7 mouse cellular contexts compared by ENCODE assay signal in the genomic region with DNA sequence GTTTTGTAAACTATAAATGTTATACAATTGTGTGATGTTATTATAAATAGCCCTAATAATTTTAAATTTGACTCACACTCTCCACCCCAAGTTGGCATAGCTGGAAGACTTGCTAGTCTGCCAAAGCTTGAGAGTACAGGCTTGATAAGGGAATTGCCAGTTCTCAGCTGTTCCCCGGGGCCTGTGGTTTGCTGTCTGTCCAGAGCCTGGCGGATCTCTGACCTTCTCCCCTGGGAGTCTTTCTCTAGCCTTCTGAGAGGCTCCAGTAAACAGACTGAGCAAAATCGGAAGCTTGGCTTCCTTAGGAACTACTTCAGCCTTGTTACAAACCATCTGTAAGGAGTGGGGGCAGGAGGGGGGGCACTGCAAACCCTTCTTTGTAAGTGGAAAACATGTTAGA. TPM values are rescaled to one million over a fixed set of nuclear protein-coding genes. Genes with fewer than 3 reads are reported as not detected.
DNase-seq lines count a peak whose midpoint lies in the region; ATAC-seq and TF ChIP-seq lines count a peak whose summit lies in the region.

No protein-coding gene starts in this region.

- ATAC-seq in midbrain, postnatal 0 days (ENCODE audit: low FRiP score) = no peak

- no peaks in the 10 kb centered on the region for H3K36me3 ChIP-seq in midbrain, postnatal 0 days (ENCODE audit: insufficient read depth, low read length)
- H3K36me3 ChIP-seq in midbrain, embryonic 10.5 days = no peaks in the 10 kb centered on the region

- no peaks in the 10 kb centered on the region for H3K4me1 ChIP-seq in midbrain, postnatal 0 days (ENCODE audit: insufficient read depth, low read length)
- 0 out of 2 replicates have a peak, but pooled peaks cover 3% of the 10 kb centered on the region for H3K4me1 ChIP-seq in midbrain, embryonic 10.5 days
- H3K4me1 ChIP-seq in olfactory bulb, adult 2 months (ENCODE audit: control insufficient read depth, insufficient read depth, low read length) = no peaks in the 10 kb centered on the region

- H3K27me3 ChIP-seq in midbrain, postnatal 0 days (ENCODE audit: insufficient read depth, low read length) = no peaks in the 10 kb centered on the region
- H3K27me3 ChIP-seq in midbrain, embryonic 10.5 days (ENCODE audit: low read depth, poor library complexity, severe bottlenecking) = no peaks in the 10 kb centered on the region

- no peak overlapping the region for H3K4me2 ChIP-seq in midbrain, postnatal 0 days (ENCODE audit: low read depth, low read length, poor library complexity, severe bottlenecking)

- intact Hi-C loops in gastrocnemius, postnatal 14 days (cut with DNase I; ENCODE audit: low total_unique reads) = no loop called here

- TF ChIP-seq CTCF in midbrain, postnatal 0 days (IDR thresholded peaks at IDR 0.05) = no peak
- no peak for TF ChIP-seq CTCF in olfactory bulb, adult 2 months (IDR thresholded peaks at IDR 0.05; ENCODE audit: insufficient read depth, low read depth, low read length)

- H3K4me3 ChIP-seq in midbrain, postnatal 0 days (ENCODE audit: low read depth, low read length) = no peak overlapping the region
- no peak overlapping the region for H3K4me3 ChIP-seq in midbrain, embryonic 10.5 days
- H3K4me3 ChIP-seq in olfactory bulb, adult 2 months (ENCODE audit: insufficient read depth, low read depth, low read length) = no peak overlapping the region

- H3K27ac ChIP-seq in midbrain, postnatal 0 days (ENCODE audit: low read depth, low read length) = no peak overlapping the region
- H3K27ac ChIP-seq in midbrain, embryonic 10.5 days (replicated peaks) = no peak overlapping the region
- peak overlapping the region; percentile 20; the same call in 1 of the 2 replicates for H3K27ac ChIP-seq in olfactory bulb, adult 2 months (ENCODE audit: insufficient read depth, low read depth, low read length)

- H3K9me3 ChIP-seq in midbrain, postnatal 0 days (ENCODE audit: low read length) = no peaks in the 10 kb centered on the region
- no peaks in the 10 kb centered on the region for H3K9me3 ChIP-seq in midbrain, embryonic 10.5 days (replicated peaks)

- no peak overlapping the region for H3K9ac ChIP-seq in midbrain, postnatal 0 days (replicated peaks; ENCODE audit: low read length, poor library complexity, severe bottlenecking)

- DNase-seq in midbrain, postnatal 0 days (ENCODE audit: low spot score) = peak; percentile 57
- no peak for DNase-seq in midbrain, embryonic 10.5 days (ENCODE audit: low spot score)
- peak; percentile 60 for DNase-seq in gastrocnemius, postnatal 14 days
- DNase-seq in heart, postnatal 4 days = peak; percentile 77
- no peak for DNase-seq in right cerebral cortex, adult 2 months (ENCODE audit: low spot score in 2 of 2)
- no peak for DNase-seq in thymus, postnatal 10 days (ENCODE audit: low spot score in 2 of 2)

- TF ChIP-seq POLR2A in olfactory bulb, adult 2 months (IDR thresholded peaks at IDR 0.05; ENCODE audit: insufficient read depth, low read depth, low read length) = no peak

- WGBS in midbrain, postnatal 0 days = 44% methylated on average over 3 of the region's 3 CpGs
- 41% methylated on average over 3 of the region's 3 CpGs for WGBS in midbrain, embryonic 10.5 days
- WGBS in olfactory bulb, adult 2 months = 41% methylated on average over 3 of the region's 3 CpGs

RNA-seq across cellular contexts. Expression of gene Lmod2, which starts 10.7 kb away (rescaled TPM):
- total RNA-seq in midbrain, postnatal 0 days (2014; rRNA removed) = not detected in 2 replicates
- polyA plus RNA-seq in midbrain, postnatal 0 days (2015; fragmentation: Nextera tagmentation; extraction: Ambion mirVana) = not detected in 2 replicates
- 0.15 TPM in 1 of 2 replicates, not detected in the other for polyA plus RNA-seq in midbrain, embryonic 10.5 days (2016; fragmentation: Nextera tagmentation; extraction: Ambion mirVana)
- total RNA-seq in gastrocnemius, postnatal 14 days (2021) = 100 to 1,000 TPM; 118 to 208 TPM
- total RNA-seq in heart, postnatal 4 days (2021) = 100 to 1,000 TPM; 183 to 207 TPM
- polyA plus RNA-seq in olfactory bulb, adult 2 months (2012; ENCODE audit: insufficient read depth, insufficient read length, low replicate concordance, missing spikeins) = not detected in 2 replicates

RNA-seq across cellular contexts. Expression of gene Asb15, which starts 58.9 kb away (rescaled TPM):
- not detected in 2 replicates for total RNA-seq in midbrain, postnatal 0 days (2014; rRNA removed)
- 0.05 TPM in 1 of 2 replicates, not detected in the other for polyA plus RNA-seq in midbrain, postnatal 0 days (2015; fragmentation: Nextera tagmentation; extraction: Ambion mirVana)
- polyA plus RNA-seq in midbrain, embryonic 10.5 days (2016; fragmentation: Nextera tagmentation; extraction: Ambion mirVana) = not detected in 2 replicates
- 1 to 10 TPM; 4.1 to 7.4 TPM for total RNA-seq in gastrocnemius, postnatal 14 days (2021)
- total RNA-seq in heart, postnatal 4 days (2021) = 1 to 10 TPM; 6.2 to 6.3 TPM
- not detected in 2 replicates for polyA plus RNA-seq in olfactory bulb, adult 2 months (2012; ENCODE audit: insufficient read depth, insufficient read length, low replicate concordance, missing spikeins)

RNA-seq across cellular contexts. Expression of gene Ndufa5, which starts 59.1 kb away (rescaled TPM):
- 34.2 and 53.8 TPM in 2 replicates for total RNA-seq in midbrain, postnatal 0 days (2014; rRNA removed)
- 533 and 553 TPM in 2 replicates for polyA plus RNA-seq in midbrain, postnatal 0 days (2015; fragmentation: Nextera tagmentation; extraction: Ambion mirVana)
- 247 and 264 TPM in 2 replicates for polyA plus RNA-seq in midbrain, embryonic 10.5 days (2016; fragmentation: Nextera tagmentation; extraction: Ambion mirVana)
- total RNA-seq in gastrocnemius, postnatal 14 days (2021) = 100 to 1,000 TPM; 489 to 566 TPM
- total RNA-seq in heart, postnatal 4 days (2021) = 100 to 1,000 TPM; 799 to 849 TPM
- polyA plus RNA-seq in olfactory bulb, adult 2 months (2012; ENCODE audit: insufficient read depth, insufficient read length, low replicate concordance, missing spikeins) = not detected in 2 replicates

Comparison
In these comparisons a context has a peak if more than half of its experiments do, and no peak if none do; other contexts are left out.
1. DNase-seq: peak in midbrain, postnatal 0 days (single experiment), gastrocnemius, postnatal 14 days (single experiment) and heart, postnatal 4 days (single experiment); none in midbrain, embryonic 10.5 days (single experiment), right cerebral cortex, adult 2 months (0 of 2) and thymus, postnatal 10 days (0 of 2).
2. RNA of gene Lmod2, which starts 10.7 kb away (total RNA-seq): 118 to 208 TPM in gastrocnemius, postnatal 14 days and 183 to 207 TPM in heart, postnatal 4 days; not detected in midbrain, postnatal 0 days; every median in the first group is over 100 times any median in the second.